Mouse (Mus musculus) heart, embryonic 15.5 days (tissue): ENCODE data around the gene H2al1e. TPM values are rescaled to one million over a fixed set of nuclear protein-coding genes. Genes with fewer than 3 reads are reported as not detected.
"Not testable (repeated sequence)": the region's sequence is repeated elsewhere in the genome, so short reads cannot be mapped to it uniquely, and the experiment has no call there.

Experiments used
- ATAC-seq: fragments of 200-750 bp; cut with Nextera tagmentation; replicated peaks from 2 replicates; pipeline ENCODE4 v1.8.0; 2017; ENCODE audit warnings: low read depth, moderate TSS enrichment; ENCODE audit not compliant: insufficient number of reproducible peaks, insufficient read depth, low FRiP score
- H3K27ac ChIP-seq: fragments of 300-500 bp; sonication (generic); 2 replicates; pipeline ENCODE4 v1.5.1; 2015; ENCODE audit warnings: mild to moderate bottlenecking, inconsistent platforms
- H3K27me3 ChIP-seq: fragments of 300-500 bp; sonication (generic); 2 replicates; pipeline ENCODE4 v1.6.1; 2015; ENCODE audit warnings: inconsistent platforms
- H3K36me3 ChIP-seq: fragments of 300-500 bp; sonication (generic); 2 replicates; pipeline ENCODE4 v1.6.1; 2015; ENCODE audit warnings: mild to moderate bottlenecking, inconsistent platforms
- H3K4me1 ChIP-seq: fragments of 300-500 bp; sonication (generic); replicated peaks from 2 replicates; pipeline ENCODE4 v1.6.1; 2015; ENCODE audit warnings: inconsistent platforms
- H3K4me2 ChIP-seq: fragments of 300-500 bp; sonication (generic); 2 replicates; pipeline ENCODE4 v1.6.1; 2015; ENCODE audit warnings: inconsistent platforms, mild to moderate bottlenecking, moderate library complexity
- H3K4me3 ChIP-seq: fragments of 300-500 bp; sonication (generic); 2 replicates; pipeline ENCODE4 v1.5.1; 2015; ENCODE audit warnings: mild to moderate bottlenecking, inconsistent platforms
- H3K9ac ChIP-seq: fragments of 300-500 bp; sonication (generic); 2 replicates; pipeline ENCODE4 v1.6.1; 2015; ENCODE audit warnings: mild to moderate bottlenecking, inconsistent platforms
- H3K9me3 ChIP-seq: fragments of 300-500 bp; sonication (generic); replicated peaks from 2 replicates; pipeline ENCODE4 v1.6.1; 2016; ENCODE audit warnings: inconsistent platforms
- WGBS: fragments of 180-500 bp; shearing (Covaris S2); methylation state at CpG from one replicate; pipeline ENCODE4 v1.1.7; 2015; ENCODE audit warnings: mixed read lengths; 5-methylcytosine and 5-hydroxymethylcytosine counted together
- polyA plus RNA-seq: library from polyadenylated mRNA; unstranded; fragments of >200 nt; fragmentation: Nextera tagmentation; extraction: Ambion mirVana; gene quantifications from 2 replicates; pipeline ENCODE4 v1.2.1, GENCODE M21; 2015

The H2al1e gene
- polyA plus RNA-seq, 1 experiment from 2014 or later: not detected

DNA sequence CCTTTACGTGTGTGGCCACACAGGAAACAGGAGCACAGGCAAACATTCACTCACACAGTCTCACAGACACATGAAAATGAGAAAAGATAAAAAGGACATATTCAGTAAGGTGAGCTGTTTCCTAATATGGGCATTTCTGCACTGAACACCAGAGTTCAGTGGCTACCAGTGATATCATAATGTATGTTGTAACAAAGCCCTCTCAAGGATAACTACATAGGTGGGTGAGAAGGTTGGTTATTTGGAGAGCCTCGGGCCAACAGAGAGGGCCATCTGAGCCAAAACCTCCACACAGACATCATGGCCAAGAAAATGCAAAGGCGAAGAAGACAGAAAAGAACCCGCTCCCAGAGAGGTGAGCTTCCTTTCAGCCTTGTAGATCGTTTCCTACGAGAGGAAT lies 3.2 kb upstream of the H2al1e start, which contains the start of gene H2al1d:
H2al1d (plus strand) TSS at position 301 of the 400 bp plus-strand sequence.
- H3K4me3 ChIP-seq, H3K4me1 ChIP-seq, H3K27me3 ChIP-seq, H3K9ac ChIP-seq, H3K4me2 ChIP-seq, H3K36me3 ChIP-seq, H3K9me3 ChIP-seq, ATAC-seq, H3K27ac ChIP-seq: not testable (repeated sequence)
- WGBS: no CpG with 5 or more reads among the region's 6 CpGs

GRCm38 (mm10) chrX:11314858-11315257 lies 3.1 kb downstream of the H2al1e start, which contains the start of gene H2al1f:
Gene H2al1f (plus strand): TSS chrX:11315158.
- not testable (repeated sequence) for H3K4me1 ChIP-seq, H3K27me3 ChIP-seq, ATAC-seq, H3K27ac ChIP-seq, H3K9me3 ChIP-seq, H3K9ac ChIP-seq, H3K4me2 ChIP-seq, H3K36me3 ChIP-seq, H3K4me3 ChIP-seq
- WGBS: no CpG with 5 or more reads among the region's 6 CpGs

- not testable (repeated sequence) for H3K9me3 ChIP-seq, ATAC-seq, H3K36me3 ChIP-seq, H3K27me3 ChIP-seq, H3K9ac ChIP-seq, H3K4me2 ChIP-seq, H3K4me3 ChIP-seq, H3K4me1 ChIP-seq, H3K27ac ChIP-seq
- no CpG with 5 or more reads among the region's 3 CpGs for WGBS
Measured at GRCm38 (mm10) chrX:11317956-11318355, 6.2 kb downstream of the H2al1e start, which contains the start of gene H2al1g. Gene H2al1g (plus strand): TSS chrX:11318256.

DNA sequence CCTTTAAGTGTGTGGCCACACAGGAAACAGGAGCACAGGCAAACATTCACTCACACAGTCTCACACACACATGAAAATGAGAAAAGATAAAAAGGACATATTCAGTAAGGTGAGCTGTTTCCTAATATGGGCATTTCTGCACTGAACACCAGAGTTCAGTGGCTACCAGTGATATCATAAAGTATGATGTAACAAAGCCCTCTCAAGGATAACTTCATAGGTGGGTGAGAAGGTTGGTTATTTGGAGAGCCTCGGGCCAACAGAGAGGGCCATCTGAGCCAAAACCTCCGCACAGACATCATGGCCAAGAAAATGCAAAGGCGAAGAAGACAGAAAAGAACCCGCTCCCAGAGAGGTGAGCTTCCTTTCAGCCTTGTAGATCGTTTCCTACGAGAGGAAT lies 9.5 kb downstream of the H2al1e start, which contains the start of gene H2al1h:
H2al1h (plus strand) TSS at position 301 of the 400 bp plus-strand sequence.
- ATAC-seq, H3K4me2 ChIP-seq, H3K4me1 ChIP-seq, H3K36me3 ChIP-seq, H3K4me3 ChIP-seq, H3K9ac ChIP-seq, H3K27me3 ChIP-seq, H3K27ac ChIP-seq, H3K9me3 ChIP-seq: not testable (repeated sequence)
- WGBS: no CpG with 5 or more reads among the region's 6 CpGs

GRCm38 (mm10) chrX:11324359-11324758 lies 12.6 kb downstream of the H2al1e start, which contains the start of gene H2al1i:
Gene H2al1i (plus strand): TSS chrX:11324659.
- not testable (repeated sequence) for H3K27ac ChIP-seq, H3K27me3 ChIP-seq, H3K4me1 ChIP-seq, H3K9ac ChIP-seq, ATAC-seq, H3K9me3 ChIP-seq, H3K4me2 ChIP-seq, H3K36me3 ChIP-seq, H3K4me3 ChIP-seq
- 82% methylated on average over 2 of the region's 5 CpGs for whole genome bisulfite sequencing

DNA sequence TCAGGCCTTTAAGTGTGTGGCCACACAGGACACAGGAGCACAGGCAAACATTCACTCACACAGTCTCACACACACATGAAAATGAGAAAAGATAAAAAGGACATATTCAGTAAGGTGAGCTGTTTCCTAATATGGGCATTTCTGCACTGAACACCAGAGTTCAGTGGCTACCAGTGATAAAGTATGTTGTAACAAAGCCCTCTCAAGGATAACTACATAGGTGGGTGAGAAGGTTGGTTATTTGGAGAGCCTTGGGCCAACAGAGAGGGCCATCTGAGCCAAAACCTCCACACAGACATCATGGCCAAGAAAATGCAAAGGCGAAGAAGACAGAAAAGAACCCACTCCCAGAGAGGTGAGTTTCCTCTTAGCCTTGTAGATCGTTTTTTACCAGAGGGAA lies 15.8 kb downstream of the H2al1e start, which contains the start of gene H2al1j:
H2al1j (plus strand) TSS at position 301 of the 400 bp plus-strand sequence.
- not testable (repeated sequence) for H3K27me3 ChIP-seq, H3K9me3 ChIP-seq, H3K4me2 ChIP-seq, H3K36me3 ChIP-seq, H3K27ac ChIP-seq, H3K4me3 ChIP-seq, H3K4me1 ChIP-seq, ATAC-seq, H3K9ac ChIP-seq
- 79% methylated on average over 2 of the region's 2 CpGs for WGBS

DNA sequence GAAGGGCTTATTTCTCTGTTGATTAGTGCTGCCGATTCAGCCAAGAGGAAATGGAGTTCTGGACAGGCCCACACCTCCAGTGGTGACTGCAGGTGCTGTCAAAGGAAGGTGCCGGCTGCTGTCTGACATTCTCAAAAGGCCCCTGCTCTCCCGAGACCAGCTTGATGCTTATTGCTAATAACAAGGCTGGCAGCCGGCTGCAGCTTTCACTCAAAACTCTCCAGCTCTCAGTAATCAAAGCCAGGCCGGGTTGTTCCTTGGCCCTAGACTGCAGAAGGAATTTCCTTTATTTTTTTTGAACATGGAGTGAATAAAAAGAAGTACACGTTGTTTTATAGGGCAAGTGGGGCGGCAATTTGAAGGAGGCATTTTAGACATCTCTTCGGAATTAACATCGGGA lies 34.0 kb downstream of the H2al1e start:
- Histone ChIP-seq H3K9ac (no peak overlapping the region), H3K36me3 (no peaks in the 10 kb centered on the region), H3K9me3 (no peaks in the 10 kb centered on the region), H3K27me3 (no peaks in the 10 kb centered on the region), H3K4me1 (no peaks in the 10 kb centered on the region), H3K27ac (no peak overlapping the region), H3K4me2 (no peak overlapping the region), H3K4me3 (no peak overlapping the region)
- no peak for ATAC-seq
- 56% methylated on average over 9 of the region's 9 CpGs for WGBS

GRCm38 (mm10) chrX:11346756-11347155 lies 35.0 kb downstream of the H2al1e start:
- no peak for ATAC-seq
- Histone ChIP-seq H3K36me3 (no peaks in the 10 kb centered on the region), H3K9me3 (no peaks in the 10 kb centered on the region), H3K9ac (no peak overlapping the region), H3K4me3 (no peak overlapping the region), H3K27ac (no peak overlapping the region), H3K27me3 (no peaks in the 10 kb centered on the region), H3K4me2 (no peak overlapping the region), H3K4me1 (no peaks in the 10 kb centered on the region)
- 81% methylated on average over 3 of the region's 3 CpGs for WGBS

- Histone ChIP-seq H3K4me3 (no peak overlapping the region), H3K4me1 (no peaks in the 10 kb centered on the region), H3K27ac (no peak overlapping the region), H3K27me3 (peaks cover 7% of the 10 kb centered on the region), H3K4me2 (no peak overlapping the region), H3K9ac (no peak overlapping the region), H3K9me3 (no peaks in the 10 kb centered on the region), H3K36me3 (no peaks in the 10 kb centered on the region)
- WGBS: 73% methylated on average over 6 of the region's 6 CpGs
- no peak for ATAC-seq
Measured at GRCm38 (mm10) chrX:11360823-11361222, 49.1 kb downstream of the H2al1e start.

DNA sequence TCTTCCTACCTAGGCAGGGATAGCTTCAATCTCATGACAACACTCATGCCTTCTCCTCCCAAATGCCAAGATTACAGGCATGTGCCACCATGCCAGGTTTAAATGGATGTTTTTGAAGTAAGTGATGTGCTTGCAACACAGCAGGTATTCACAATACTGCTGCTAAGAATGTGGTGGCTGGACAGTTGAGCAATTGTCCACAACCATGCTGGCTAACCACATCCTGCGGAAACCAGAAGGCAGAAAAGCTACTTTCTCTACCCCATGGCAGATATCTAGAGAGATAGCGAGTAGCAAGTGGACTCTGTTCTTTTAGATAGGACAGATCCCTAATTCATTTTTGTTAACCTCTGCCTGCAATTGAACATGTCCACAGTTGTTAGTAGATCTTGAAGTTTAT lies 49.5 kb downstream of the H2al1e start:
- H3K9ac ChIP-seq: no peak overlapping the region
- H3K4me1 ChIP-seq: no peaks in the 10 kb centered on the region
- WGBS: 74% methylated on average over 2 of the region's 2 CpGs
- ATAC-seq: no peak
- H3K36me3 ChIP-seq: no peaks in the 10 kb centered on the region
- no peak overlapping the region for H3K4me2 ChIP-seq
- H3K27me3 ChIP-seq: peaks cover 11% of the 10 kb centered on the region
- H3K27ac ChIP-seq: no peak overlapping the region
- no peaks in the 10 kb centered on the region for H3K9me3 ChIP-seq
- no peak overlapping the region for H3K4me3 ChIP-seq
